17 mouse cellular contexts compared by ENCODE assay signal in genomic region chr7:63084351-63085003, GRCm38 (mm10).
DNase-seq lines count a peak whose midpoint lies in the region; ATAC-seq and TF ChIP-seq lines count a peak whose summit lies in the region.
"Had no signal": no experiment of that assay in that cellular context is flagged by ENCODE, and none has a peak within 500 bp of the region (broad histone marks: within the 10 kb centered on the region; RNA-seq: fewer than 3 reads in every experiment).

No protein-coding gene starts in this region.

- H3K9me3 ChIP-seq in lung, embryonic 14.5 days (ENCODE audit: low read depth, low read length): no peaks in the 10 kb centered on the region
- no peaks in the 10 kb centered on the region for H3K9me3 ChIP-seq in lung, postnatal 0 days (ENCODE audit: low read length)
- H3K9me3 ChIP-seq in ES-E14 (ENCODE audit: control insufficient read depth, insufficient read depth, low read depth, low read length): no peaks in the 10 kb centered on the region
- no peaks in the 10 kb centered on the region for H3K9me3 ChIP-seq in forebrain, postnatal 0 days (ENCODE audit: low read length)
- H3K9me3 ChIP-seq: heart, embryonic 12.5 days; limb, embryonic 15.5 days; megakaryocyte, embryonic 14.5 days had no signal

- no peak overlapping the region for H3K27ac ChIP-seq in lung, embryonic 14.5 days (ENCODE audit: low read depth)
- no peak overlapping the region for H3K27ac ChIP-seq in lung, postnatal 0 days (ENCODE audit: low read length)
- no peak overlapping the region for H3K27ac ChIP-seq in ES-E14 (ENCODE audit: insufficient read depth, low read depth, low read length, poor library complexity, severe bottlenecking)
- H3K27ac ChIP-seq in forebrain, postnatal 0 days (ENCODE audit: low read depth, low read length): no peak overlapping the region
- H3K27ac ChIP-seq: kidney, postnatal 0 days; limb, embryonic 15.5 days had no signal

- TF ChIP-seq EP300 in lung, postnatal 0 days (IDR thresholded peaks at IDR 0.05): no peak

- no peaks in the 10 kb centered on the region for H3K4me1 ChIP-seq in lung, embryonic 14.5 days (ENCODE audit: insufficient read depth)
- H3K4me1 ChIP-seq in lung, postnatal 0 days (ENCODE audit: insufficient read depth, low read depth, low read length): no peaks in the 10 kb centered on the region
- H3K4me1 ChIP-seq in ES-E14 (ENCODE audit: control insufficient read depth in 2 of 2, insufficient read depth in 2 of 2, low read length in 2 of 2, poor library complexity in 1 of 2): no peaks in the 10 kb centered on the region
- H3K4me1 ChIP-seq in forebrain, postnatal 0 days (ENCODE audit: insufficient read depth): no peaks in the 10 kb centered on the region
- H3K4me1 ChIP-seq: limb, embryonic 15.5 days; megakaryocyte, embryonic 14.5 days had no signal

- peak; percentile 82 for ATAC-seq in lung, embryonic 14.5 days (ENCODE audit: insufficient read depth)
- no peak for ATAC-seq in lung, postnatal 0 days
- peak; percentile 82 for ATAC-seq in forebrain, postnatal 0 days
- no peak for ATAC-seq in monocyte, adult 5-6 weeks (replicated peaks; ENCODE audit: insufficient number of reproducible peaks, low FRiP score, low TSS enrichment, poor library complexity, severe bottlenecking)
- ATAC-seq: intestine, postnatal 0 days had no signal

- no peak overlapping the region for H3K4me3 ChIP-seq in lung, embryonic 14.5 days (ENCODE audit: low read depth, low read length)
- no peak overlapping the region for H3K4me3 ChIP-seq in lung, postnatal 0 days (ENCODE audit: low read depth, low read length)
- no peak overlapping the region for H3K4me3 ChIP-seq in ES-E14 (ENCODE audit: insufficient read depth in 1 of 2, low read depth in 1 of 2, low read length in 2 of 2, poor library complexity in 1 of 2, severe bottlenecking in 1 of 2)
- no peak overlapping the region for H3K4me3 ChIP-seq in forebrain, postnatal 0 days (ENCODE audit: low read depth, low read length)
- H3K4me3 ChIP-seq: heart, embryonic 12.5 days; limb, embryonic 15.5 days; megakaryocyte, embryonic 14.5 days had no signal

- H3K9ac ChIP-seq in lung, embryonic 14.5 days: no peak overlapping the region
- no peak overlapping the region for H3K9ac ChIP-seq in lung, postnatal 0 days (replicated peaks; ENCODE audit: low read depth)
- no peak overlapping the region for H3K9ac ChIP-seq in ES-E14 (ENCODE audit: insufficient read depth, low read depth, low read length, poor library complexity, severe bottlenecking)
- H3K9ac ChIP-seq in forebrain, postnatal 0 days: no peak overlapping the region
- H3K9ac ChIP-seq: heart, embryonic 12.5 days; limb, embryonic 15.5 days had no signal

- TF ChIP-seq CTCF in lung, embryonic 14.5 days (IDR thresholded peaks at IDR 0.05; ENCODE audit: low read depth): no peak
- TF ChIP-seq CTCF in lung, postnatal 0 days (IDR thresholded peaks at IDR 0.05): no peak
- no peak for TF ChIP-seq CTCF in forebrain, postnatal 0 days (IDR thresholded peaks at IDR 0.05; ENCODE audit: low read depth)

- WGBS in lung, embryonic 14.5 days: 0% methylated on average over 1 of the region's 1 CpGs
- WGBS in lung, postnatal 0 days: 7% methylated on average over 1 of the region's 1 CpGs
- 0% methylated on average over 1 of the region's 1 CpGs for WGBS in forebrain, postnatal 0 days

- H3K4me2 ChIP-seq in lung, embryonic 14.5 days: no peak overlapping the region
- no peak overlapping the region for H3K4me2 ChIP-seq in lung, postnatal 0 days (replicated peaks; ENCODE audit: low read depth, low read length)
- H3K4me2 ChIP-seq in forebrain, postnatal 0 days (ENCODE audit: low read depth): no peak overlapping the region
- H3K4me2 ChIP-seq: heart, embryonic 12.5 days; limb, embryonic 15.5 days had no signal

- no peaks in the 10 kb centered on the region for H3K27me3 ChIP-seq in lung, embryonic 14.5 days (ENCODE audit: insufficient read depth, low read length)
- no peaks in the 10 kb centered on the region for H3K27me3 ChIP-seq in lung, postnatal 0 days (replicated peaks; ENCODE audit: insufficient read depth, low read length)
- no peaks in the 10 kb centered on the region for H3K27me3 ChIP-seq in forebrain, postnatal 0 days (ENCODE audit: insufficient read depth, low read length)
- H3K27me3 ChIP-seq: heart, embryonic 12.5 days; limb, embryonic 15.5 days; megakaryocyte, embryonic 14.5 days had no signal

- peak; percentile 30 for DNase-seq in lung, embryonic 14.5 days
- no peak for DNase-seq in lung, postnatal 0 days (ENCODE audit: low spot score)
- DNase-seq in ES-E14 (ENCODE audit: low read depth, low spot score): peak; percentile 25
- DNase-seq in R1 (ENCODE audit: low read depth, low spot score): peak; percentile 80
- DNase-seq in forebrain, postnatal 0 days: no peak
- DNase-seq in right cerebral cortex, postnatal 14 days: no peak
- DNase-seq in thymus, postnatal 10 days (ENCODE audit: low spot score in 2 of 2): no peak
- DNase-seq: cerebellum, adult 11 months; heart, postnatal 36 days; lung, adult 2 months; thymus, postnatal 4 days had no signal

- H3K36me3 ChIP-seq in lung, embryonic 14.5 days (ENCODE audit: insufficient read depth): no peaks in the 10 kb centered on the region
- no peaks in the 10 kb centered on the region for H3K36me3 ChIP-seq in lung, postnatal 0 days (ENCODE audit: insufficient read depth, low read length)
- H3K36me3 ChIP-seq in ES-E14 (ENCODE audit: control insufficient read depth, insufficient read depth, low read length, poor library complexity, severe bottlenecking): no peaks in the 10 kb centered on the region
- H3K36me3 ChIP-seq in forebrain, postnatal 0 days (ENCODE audit: insufficient read depth): no peaks in the 10 kb centered on the region
- H3K36me3 ChIP-seq: heart, embryonic 12.5 days; limb, embryonic 15.5 days had no signal

- in situ Hi-C loops in ES-E14 (cut with MboI; ENCODE audit: low sequenced_read_pairs in 2 of 2, unreplicated experiment in 2 of 2): no loop called here

TF ChIP-seq in ES-E14, 5 proteins besides CTCF, POLR2A, EP300 and RAD21:
- TF ChIP-seq MAFK (IDR thresholded peaks at IDR 0.05; ENCODE audit: insufficient read depth, low read depth, low read length) (no peak), HCFC1 (IDR thresholded peaks at IDR 0.05; ENCODE audit: borderline replicate concordance, insufficient read depth, low read length) (no peak), ZNF384 (IDR thresholded peaks at IDR 0.05; ENCODE audit: low read depth, low read length) (no peak), CHD2 (IDR thresholded peaks at IDR 0.05; ENCODE audit: low read depth, low read length) (no peak), ZC3H11A (IDR thresholded peaks at IDR 0.05; ENCODE audit: borderline replicate concordance, low read depth, low read length) (no peak)

Comparison
In these comparisons a context has a peak if more than half of its experiments do, and no peak if none do; other contexts are left out.
1. ATAC-seq: peak in lung, embryonic 14.5 days (single experiment) and forebrain, postnatal 0 days (single experiment); none in lung, postnatal 0 days (single experiment) and monocyte, adult 5-6 weeks (single experiment).
2. DNase-seq: peak in lung, embryonic 14.5 days (single experiment), ES-E14 (single experiment) and R1 (single experiment); none in lung, postnatal 0 days (single experiment), forebrain, postnatal 0 days (single experiment), right cerebral cortex, postnatal 14 days (single experiment) and thymus, postnatal 10 days (0 of 2).